Mouse (Mus musculus) lung, embryonic 16.5 days (tissue): ENCODE results near the gene Ttbk2. TPM values are rescaled to one million over a fixed set of nuclear protein-coding genes. Genes with fewer than 3 reads are reported as not detected.

Experiments used
- ATAC-seq: fragments of 200-750 bp; cut with Nextera tagmentation; 2 replicates; pipeline ENCODE4 v1.8.0; 2017; ENCODE audit warnings: low read depth, mild to moderate bottlenecking, moderate library complexity
- H3K27ac ChIP-seq: fragments of 300-500 bp; sonication (generic); 2 replicates; pipeline ENCODE4 v1.5.1; 2014; ENCODE audit warnings: mild to moderate bottlenecking, control low read depth, low read length
- H3K27me3 ChIP-seq: fragments of 300-500 bp; sonication (generic); 2 replicates; pipeline ENCODE4 v1.6.1; 2014; ENCODE audit warnings: low read depth, low read length, mixed read lengths; ENCODE audit not compliant: control insufficient read depth, insufficient read depth
- H3K36me3 ChIP-seq: fragments of 300-500 bp; sonication (generic); 2 replicates; pipeline ENCODE4 v1.6.1; 2014; ENCODE audit warnings: low read length; ENCODE audit not compliant: control insufficient read depth, insufficient read depth
- H3K4me1 ChIP-seq: fragments of 300-500 bp; sonication (generic); replicated peaks from 2 replicates; pipeline ENCODE4 v1.6.1; 2014; ENCODE audit warnings: low read length, mixed read lengths; ENCODE audit not compliant: control insufficient read depth, insufficient read depth
- H3K4me2 ChIP-seq: fragments of 300-500 bp; sonication (generic); 2 replicates; pipeline ENCODE4 v1.6.1; 2014; ENCODE audit warnings: low read depth, low read length, control low read depth
- H3K4me3 ChIP-seq: fragments of 300-500 bp; sonication (generic); 2 replicates; pipeline ENCODE4 v1.5.1; 2014; ENCODE audit warnings: mild to moderate bottlenecking, low read length, control low read depth
- H3K9ac ChIP-seq: fragments of 300-500 bp; sonication (generic); 2 replicates; pipeline ENCODE4 v1.6.1; 2014; ENCODE audit warnings: low read length, control low read depth
- H3K9me3 ChIP-seq: fragments of 300-500 bp; sonication (generic); 2 replicates; pipeline ENCODE4 v1.6.1; 2016; ENCODE audit warnings: low read length; ENCODE audit not compliant: control insufficient read depth
- WGBS: fragments of 180-500 bp; shearing (Covaris S2); extraction: QIAGEN DNeasy Blood & Tissue Kit; methylation state at CpG from one replicate; pipeline ENCODE4 v1.1.7; 2014; 5-methylcytosine and 5-hydroxymethylcytosine counted together
- polyA plus RNA-seq: library from polyadenylated mRNA; unstranded; fragments of >200 nt; fragmentation: Nextera tagmentation; extraction: Ambion mirVana; gene quantifications from 2 replicates; pipeline ENCODE4 v1.2.1, GENCODE M21; 2015

Gene Ttbk2
- polyA plus RNA-seq, 1 experiment from 2014 or later = 2.2 TPM

- Histone ChIP-seq H3K36me3 (peaks cover 5% of the 10 kb centered on the region; the same call in 1 of the 2 replicates), H3K4me3 (no peak overlapping the region), H3K4me1 (no peaks in the 10 kb centered on the region), H3K9ac (no peak overlapping the region), H3K27ac (no peak overlapping the region), H3K4me2 (no peak overlapping the region), H3K27me3 (no peaks in the 10 kb centered on the region), H3K9me3 (no peaks in the 10 kb centered on the region)
- no peak for ATAC-seq
- 80% methylated on average over 3 of the region's 3 CpGs for WGBS
Observed at GRCm38 (mm10) chr2:120858131-120858530, 7.7 kb upstream of the Ttbk2 start.

GRCm38 (mm10) chr2:120853151-120853550 lies 2.7 kb upstream of the Ttbk2 start:
- Histone ChIP-seq H3K27ac (no peak overlapping the region), H3K27me3 (no peaks in the 10 kb centered on the region), H3K9ac (no peak overlapping the region), H3K4me1 (peaks cover 4% of the 10 kb centered on the region), H3K4me3 (no peak overlapping the region), H3K9me3 (no peaks in the 10 kb centered on the region), H3K4me2 (no peak overlapping the region), H3K36me3 (no peaks in the 10 kb centered on the region)
- ATAC-seq = no peak
- WGBS = 56% methylated on average over 3 of the region's 3 CpGs

GRCm38 (mm10) chr2:120852626-120853025 lies 2.2 kb upstream of the Ttbk2 start:
- 24% methylated on average over 1 of the region's 1 CpGs for WGBS
- no peak for ATAC-seq
- H3K4me3 ChIP-seq = no peak overlapping the region

GRCm38 (mm10) chr2:120849449-120850423 lies 668 bp downstream of the Ttbk2 start, which contains the start of gene Cdan1:
Gene Cdan1, minus strand, starts transcription at chr2:120850128.
- WGBS = under 1% methylated on average over 52 of the region's 71 CpGs
- Histone ChIP-seq H3K4me2 (peak within 1 kb of the TSS; percentile 66), H3K27me3 (no peaks in the 10 kb centered on the region), H3K36me3 (no peaks in the 10 kb centered on the region), H3K27ac (no peak within 1 kb of the TSS), H3K4me3 (peak within 1 kb of the TSS; percentile 92), H3K9ac (peak within 1 kb of the TSS; percentile 79), H3K4me1 (peaks cover 4% of the 10 kb centered on the region), H3K9me3 (no peaks in the 10 kb centered on the region)
- ATAC-seq = peak; percentile 63

More at GRCm38 (mm10) chr2:120852626-120853025, 2.2 kb upstream of the Ttbk2 start:
- Histone ChIP-seq H3K4me2 (no peak overlapping the region), H3K9me3 (no peaks in the 10 kb centered on the region), H3K36me3 (no peaks in the 10 kb centered on the region), H3K9ac (no peak overlapping the region), H3K27me3 (no peaks in the 10 kb centered on the region), H3K4me1 (peaks cover 4% of the 10 kb centered on the region), H3K27ac (no peak overlapping the region)

- no peak for ATAC-seq
- Histone ChIP-seq H3K4me1 (peaks cover 4% of the 10 kb centered on the region), H3K27ac (no peak overlapping the region), H3K4me2 (no peak overlapping the region), H3K9ac (no peak overlapping the region), H3K27me3 (no peaks in the 10 kb centered on the region), H3K9me3 (no peaks in the 10 kb centered on the region), H3K36me3 (no peaks in the 10 kb centered on the region), H3K4me3 (no peak overlapping the region)
- 100% methylated on average over 1 of the region's 1 CpGs for WGBS
Observed at GRCm38 (mm10) chr2:120845280-120845679, 5.1 kb downstream of the Ttbk2 start.

- 69% methylated on average over 4 of the region's 4 CpGs for WGBS
- no peaks in the 10 kb centered on the region for H3K27me3 ChIP-seq
- no peaks in the 10 kb centered on the region for H3K9me3 ChIP-seq
- no peak overlapping the region for H3K9ac ChIP-seq
- no peak overlapping the region for H3K27ac ChIP-seq
- no peak overlapping the region for H3K4me2 ChIP-seq
- no peaks in the 10 kb centered on the region; the same call in 1 of the 2 replicates for H3K4me1 ChIP-seq
- H3K36me3 ChIP-seq = no peaks in the 10 kb centered on the region
- ATAC-seq = no peak
- H3K4me3 ChIP-seq = no peak overlapping the region
Observed at GRCm38 (mm10) chr2:120843990-120844389, 6.4 kb downstream of the Ttbk2 start.

GRCm38 (mm10) chr2:120841211-120841610 lies 9.2 kb downstream of the Ttbk2 start:
- no peak overlapping the region for H3K4me2 ChIP-seq
- no peaks in the 10 kb centered on the region for H3K4me1 ChIP-seq
- no peaks in the 10 kb centered on the region for H3K36me3 ChIP-seq
- 84% methylated on average over 1 of the region's 1 CpGs for whole genome bisulfite sequencing
- H3K27ac ChIP-seq = no peak overlapping the region
- no peak for ATAC-seq
- no peak overlapping the region for H3K4me3 ChIP-seq
- H3K9me3 ChIP-seq = no peaks in the 10 kb centered on the region; the same call in 1 of the 2 replicates
- H3K27me3 ChIP-seq = no peaks in the 10 kb centered on the region
- no peak overlapping the region for H3K9ac ChIP-seq

GRCm38 (mm10) chr2:120835167-120835566 lies 15.2 kb downstream of the Ttbk2 start:
- ATAC-seq = no peak
- 96% methylated on average over 4 of the region's 4 CpGs for WGBS
- no peaks in the 10 kb centered on the region; the same call in 1 of the 2 replicates for H3K9me3 ChIP-seq
- no peak overlapping the region for H3K4me2 ChIP-seq
- H3K27ac ChIP-seq = no peak overlapping the region
- no peaks in the 10 kb centered on the region for H3K4me1 ChIP-seq
- no peaks in the 10 kb centered on the region for H3K27me3 ChIP-seq
- H3K9ac ChIP-seq = no peak overlapping the region
- H3K36me3 ChIP-seq = no peaks in the 10 kb centered on the region
- no peak overlapping the region for H3K4me3 ChIP-seq

- Histone ChIP-seq H3K27me3 (no peaks in the 10 kb centered on the region), H3K4me2 (no peak overlapping the region), H3K36me3 (no peaks in the 10 kb centered on the region), H3K4me3 (no peak overlapping the region), H3K9ac (no peak overlapping the region), H3K4me1 (no peaks in the 10 kb centered on the region), H3K9me3 (no peaks in the 10 kb centered on the region), H3K27ac (no peak overlapping the region)
- 29% methylated on average over 1 of the region's 1 CpGs for whole genome bisulfite sequencing
- no peak for ATAC-seq
Observed at GRCm38 (mm10) chr2:120826936-120827638, 23.3 kb downstream of the Ttbk2 start.
